In the genomic region with DNA sequence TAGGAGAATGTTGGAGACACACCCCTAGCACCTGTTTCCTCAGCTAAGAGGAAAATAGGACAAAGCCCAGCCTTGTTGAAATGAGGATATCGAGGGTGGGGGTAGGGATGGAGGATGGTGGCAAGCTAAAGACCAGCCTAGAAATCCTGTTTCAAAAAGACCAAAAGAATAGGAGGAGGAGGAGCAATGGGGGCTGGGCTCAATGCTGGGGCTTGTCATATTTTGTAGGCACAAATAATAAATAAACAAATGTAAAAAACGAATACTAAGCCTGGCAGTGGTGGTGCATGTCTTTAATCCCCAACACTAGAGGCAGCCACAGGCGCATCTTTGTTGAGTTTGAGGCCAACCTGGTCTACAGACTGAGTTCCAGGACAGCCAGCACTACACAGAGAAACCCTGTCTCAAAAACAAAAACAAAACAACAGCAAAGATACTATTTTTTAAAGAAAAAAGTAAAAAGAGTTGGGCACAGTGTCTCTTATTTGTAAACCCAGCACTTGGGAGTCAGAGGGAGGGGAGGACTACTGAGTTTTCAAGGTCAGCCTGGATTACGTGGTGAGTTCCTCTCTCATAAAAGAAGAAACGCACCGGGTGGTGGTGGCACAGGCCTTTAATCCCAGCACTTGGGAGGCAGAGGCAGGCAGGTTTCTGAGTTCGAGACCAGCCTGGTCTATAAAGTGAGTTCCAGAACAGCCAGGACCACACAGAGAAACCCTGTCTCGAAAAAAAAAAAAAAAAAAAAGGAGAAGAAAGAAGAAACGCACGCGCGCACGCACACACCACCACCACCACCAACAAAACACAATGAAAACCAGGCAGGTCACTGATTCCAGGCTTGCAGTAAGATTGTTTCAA, we compare ENCODE assay signal across 7 mouse cellular contexts. TPM values are rescaled to one million over a fixed set of nuclear protein-coding genes. Genes with fewer than 3 reads are reported as not detected.
DNase-seq lines count a peak whose midpoint lies in the region; ATAC-seq and TF ChIP-seq lines count a peak whose summit lies in the region.

No protein-coding gene starts in this region.

- H3K4me3 ChIP-seq in lung, postnatal 0 days (ENCODE audit: low read depth, low read length) = no peak overlapping the region
- H3K4me3 ChIP-seq in embryonic facial prominence, embryonic 14.5 days (ENCODE audit: low read depth, low read length) = peak overlapping the region; percentile 59
- H3K4me3 ChIP-seq in intestine, embryonic 15.5 days (replicated peaks) = peak overlapping the region; percentile 55
- H3K4me3 ChIP-seq in neural tube, embryonic 15.5 days (replicated peaks) = peak overlapping the region; percentile 58

- no peaks in the 10 kb centered on the region for H3K36me3 ChIP-seq in lung, postnatal 0 days (ENCODE audit: insufficient read depth, low read length)
- peaks cover 14% of the 10 kb centered on the region; the same call in 1 of the 2 replicates for H3K36me3 ChIP-seq in embryonic facial prominence, embryonic 14.5 days (ENCODE audit: control insufficient read depth, insufficient read depth, low read length)
- H3K36me3 ChIP-seq in intestine, embryonic 15.5 days = peaks cover 14% of the 10 kb centered on the region; the same call in 1 of the 2 replicates
- peaks cover 11% of the 10 kb centered on the region; the same call in 1 of the 2 replicates for H3K36me3 ChIP-seq in neural tube, embryonic 15.5 days

- H3K4me1 ChIP-seq in lung, postnatal 0 days (ENCODE audit: insufficient read depth, low read depth, low read length) = peaks cover 4% of the 10 kb centered on the region; the same call in 1 of the 2 replicates
- peaks cover 16% of the 10 kb centered on the region for H3K4me1 ChIP-seq in embryonic facial prominence, embryonic 14.5 days (ENCODE audit: control insufficient read depth, insufficient read depth, low read length)
- peaks cover 28% of the 10 kb centered on the region for H3K4me1 ChIP-seq in intestine, embryonic 15.5 days (replicated peaks)
- H3K4me1 ChIP-seq in neural tube, embryonic 15.5 days = peaks cover 46% of the 10 kb centered on the region

- WGBS in lung, postnatal 0 days = 72% methylated on average over 13 of the region's 13 CpGs
- 75% methylated on average over 13 of the region's 13 CpGs for WGBS in embryonic facial prominence, embryonic 14.5 days
- WGBS in intestine, embryonic 15.5 days = 73% methylated on average over 13 of the region's 13 CpGs
- 79% methylated on average over 13 of the region's 13 CpGs for WGBS in neural tube, embryonic 15.5 days

- intact Hi-C loops in gastrocnemius, postnatal 36 days (cut with DNase I) = no loop called here

- H3K27me3 ChIP-seq in lung, postnatal 0 days (replicated peaks; ENCODE audit: insufficient read depth, low read length) = no peaks in the 10 kb centered on the region
- H3K27me3 ChIP-seq in embryonic facial prominence, embryonic 14.5 days (replicated peaks; ENCODE audit: control insufficient read depth, insufficient read depth, low read length) = no peaks in the 10 kb centered on the region
- peaks cover 11% of the 10 kb centered on the region; the same call in 1 of the 2 replicates for H3K27me3 ChIP-seq in intestine, embryonic 15.5 days (replicated peaks)
- H3K27me3 ChIP-seq in neural tube, embryonic 15.5 days (replicated peaks) = peaks cover 8% of the 10 kb centered on the region; the same call in 1 of the 2 replicates

- DNase-seq in lung, postnatal 0 days (ENCODE audit: low spot score) = no peak
- DNase-seq in lung, postnatal 10 days = no peak
- DNase-seq in embryonic facial prominence, embryonic 14.5 days (ENCODE audit: low spot score) = no peak
- no peak for DNase-seq in gastrocnemius, postnatal 36 days

- ATAC-seq in lung, postnatal 0 days = no peak
- ATAC-seq in embryonic facial prominence, embryonic 14.5 days (ENCODE audit: low read depth) = no peak
- ATAC-seq in intestine, embryonic 15.5 days = no peak
- ATAC-seq in neural tube, embryonic 15.5 days (ENCODE audit: low FRiP score) = no peak
- no peak for ATAC-seq in megakaryocyte-erythroid progenitor cell, adult 5-6 weeks (replicated peaks; ENCODE audit: low FRiP score, low TSS enrichment, poor library complexity, severe bottlenecking)

- TF ChIP-seq EP300 in lung, postnatal 0 days (IDR thresholded peaks at IDR 0.05) = no peak

- H3K27ac ChIP-seq in lung, postnatal 0 days (ENCODE audit: low read length) = peak overlapping the region; percentile 90; the same call in 1 of the 2 replicates
- H3K27ac ChIP-seq in embryonic facial prominence, embryonic 14.5 days (replicated peaks; ENCODE audit: low read depth, low read length) = peak overlapping the region; percentile 96
- H3K27ac ChIP-seq in intestine, embryonic 15.5 days = peak overlapping the region; percentile 44; the same call in 1 of the 2 replicates
- peak overlapping the region; percentile 98 for H3K27ac ChIP-seq in neural tube, embryonic 15.5 days (replicated peaks)

- H3K9ac ChIP-seq in lung, postnatal 0 days (replicated peaks; ENCODE audit: low read depth) = no peak overlapping the region
- peak overlapping the region; percentile 71 for H3K9ac ChIP-seq in embryonic facial prominence, embryonic 14.5 days (ENCODE audit: low read depth, low read length)
- peak overlapping the region; percentile 46 for H3K9ac ChIP-seq in intestine, embryonic 15.5 days
- H3K9ac ChIP-seq in neural tube, embryonic 15.5 days (replicated peaks) = peak overlapping the region; percentile 45

- H3K4me2 ChIP-seq in lung, postnatal 0 days (replicated peaks; ENCODE audit: low read depth, low read length) = peak overlapping the region; percentile 41
- H3K4me2 ChIP-seq in embryonic facial prominence, embryonic 14.5 days (ENCODE audit: low read depth, low read length) = peak overlapping the region; percentile 74
- H3K4me2 ChIP-seq in intestine, embryonic 15.5 days (replicated peaks) = peak overlapping the region; percentile 78
- H3K4me2 ChIP-seq in neural tube, embryonic 15.5 days = peak overlapping the region; percentile 76

- TF ChIP-seq CTCF in lung, postnatal 0 days (IDR thresholded peaks at IDR 0.05) = no peak

- no peaks in the 10 kb centered on the region for H3K9me3 ChIP-seq in lung, postnatal 0 days (ENCODE audit: low read length)
- H3K9me3 ChIP-seq in embryonic facial prominence, embryonic 14.5 days (ENCODE audit: control insufficient read depth, low read length) = no peaks in the 10 kb centered on the region
- H3K9me3 ChIP-seq in intestine, embryonic 15.5 days = no peaks in the 10 kb centered on the region
- no peaks in the 10 kb centered on the region for H3K9me3 ChIP-seq in neural tube, embryonic 15.5 days (replicated peaks)

RNA-seq across cellular contexts. Expression of a gene that starts 0.9 kb away (rescaled TPM):
- polyA plus RNA-seq in lung, postnatal 0 days (2015; fragmentation: Nextera tagmentation; extraction: Ambion mirVana) = 16.8 and 19.2 TPM in 2 replicates
- 16.8 and 20.2 TPM in 2 replicates for polyA plus RNA-seq in embryonic facial prominence, embryonic 14.5 days (2014; fragmentation: Nextera tagmentation; extraction: Ambion mirVana)
- 21.0 and 21.4 TPM in 2 replicates for polyA plus RNA-seq in intestine, embryonic 15.5 days (2015; fragmentation: Nextera tagmentation; extraction: Ambion mirVana)
- 19.5 and 23.5 TPM in 2 replicates for polyA plus RNA-seq in neural tube, embryonic 15.5 days (2015; fragmentation: Nextera tagmentation; extraction: Ambion mirVana)
- total RNA-seq in gastrocnemius, postnatal 36 days (2021) = 1 to 10 TPM; 7.8 to 8.8 TPM
- total RNA-seq in megakaryocyte-erythroid progenitor cell, adult 5-6 weeks (2014; fragmentation: Nextera tagmentation) = 11.2 and 18.7 TPM in 2 replicates
- total RNA-seq in megakaryocyte-erythroid progenitor cell, adult 5-6 weeks (2017) = 17.1 and 25.5 TPM in 2 replicates

RNA-seq across cellular contexts. Expression of a gene that starts 5.5 kb away (rescaled TPM):
- polyA plus RNA-seq in lung, postnatal 0 days (2015; fragmentation: Nextera tagmentation; extraction: Ambion mirVana) = 3.1 and 3.3 TPM in 2 replicates
- polyA plus RNA-seq in embryonic facial prominence, embryonic 14.5 days (2014; fragmentation: Nextera tagmentation; extraction: Ambion mirVana) = 3.5 and 4.2 TPM in 2 replicates
- polyA plus RNA-seq in intestine, embryonic 15.5 days (2015; fragmentation: Nextera tagmentation; extraction: Ambion mirVana) = 2.8 and 3.2 TPM in 2 replicates
- polyA plus RNA-seq in neural tube, embryonic 15.5 days (2015; fragmentation: Nextera tagmentation; extraction: Ambion mirVana) = 7.4 and 9.0 TPM in 2 replicates
- total RNA-seq in gastrocnemius, postnatal 36 days (2021) = not detected
- total RNA-seq in megakaryocyte-erythroid progenitor cell, adult 5-6 weeks (2014; fragmentation: Nextera tagmentation) = 0.42 TPM in 1 of 2 replicates, not detected in the other
- total RNA-seq in megakaryocyte-erythroid progenitor cell, adult 5-6 weeks (2017) = 0.47 TPM in 1 of 2 replicates, not detected in the other

RNA-seq across cellular contexts. Expression of a gene that starts 8.7 kb away (rescaled TPM):
- 10.0 and 11.0 TPM in 2 replicates for polyA plus RNA-seq in lung, postnatal 0 days (2015; fragmentation: Nextera tagmentation; extraction: Ambion mirVana)
- polyA plus RNA-seq in embryonic facial prominence, embryonic 14.5 days (2014; fragmentation: Nextera tagmentation; extraction: Ambion mirVana) = 6.0 and 7.3 TPM in 2 replicates
- 3.5 and 4.4 TPM in 2 replicates for polyA plus RNA-seq in intestine, embryonic 15.5 days (2015; fragmentation: Nextera tagmentation; extraction: Ambion mirVana)
- 9.2 and 9.3 TPM in 2 replicates for polyA plus RNA-seq in neural tube, embryonic 15.5 days (2015; fragmentation: Nextera tagmentation; extraction: Ambion mirVana)
- total RNA-seq in gastrocnemius, postnatal 36 days (2021) = 1 to 10 TPM; 2.6 to 2.7 TPM
- total RNA-seq in megakaryocyte-erythroid progenitor cell, adult 5-6 weeks (2014; fragmentation: Nextera tagmentation) = 2.0 and 4.8 TPM in 2 replicates
- total RNA-seq in megakaryocyte-erythroid progenitor cell, adult 5-6 weeks (2017) = 1.2 and 10.3 TPM in 2 replicates

RNA-seq across cellular contexts. Expression of a gene that starts 12.3 kb away (rescaled TPM):
- polyA plus RNA-seq in lung, postnatal 0 days (2015; fragmentation: Nextera tagmentation; extraction: Ambion mirVana) = 3.1 and 3.4 TPM in 2 replicates
- polyA plus RNA-seq in embryonic facial prominence, embryonic 14.5 days (2014; fragmentation: Nextera tagmentation; extraction: Ambion mirVana) = 11.0 and 18.9 TPM in 2 replicates
- polyA plus RNA-seq in intestine, embryonic 15.5 days (2015; fragmentation: Nextera tagmentation; extraction: Ambion mirVana) = 9.0 and 9.4 TPM in 2 replicates
- 152 and 195 TPM in 2 replicates for polyA plus RNA-seq in neural tube, embryonic 15.5 days (2015; fragmentation: Nextera tagmentation; extraction: Ambion mirVana)
- not detected for total RNA-seq in gastrocnemius, postnatal 36 days (2021)
- not detected in 2 replicates for total RNA-seq in megakaryocyte-erythroid progenitor cell, adult 5-6 weeks (2014; fragmentation: Nextera tagmentation)
- not detected in 2 replicates for total RNA-seq in megakaryocyte-erythroid progenitor cell, adult 5-6 weeks (2017)

RNA-seq across cellular contexts. Expression of a gene that starts 28.4 kb away (rescaled TPM):
- polyA plus RNA-seq in lung, postnatal 0 days (2015; fragmentation: Nextera tagmentation; extraction: Ambion mirVana) = 0.36 and 0.37 TPM in 2 replicates
- 13.0 and 19.8 TPM in 2 replicates for polyA plus RNA-seq in embryonic facial prominence, embryonic 14.5 days (2014; fragmentation: Nextera tagmentation; extraction: Ambion mirVana)
- polyA plus RNA-seq in intestine, embryonic 15.5 days (2015; fragmentation: Nextera tagmentation; extraction: Ambion mirVana) = 8.9 and 11.5 TPM in 2 replicates
- 189 and 228 TPM in 2 replicates for polyA plus RNA-seq in neural tube, embryonic 15.5 days (2015; fragmentation: Nextera tagmentation; extraction: Ambion mirVana)
- not detected for total RNA-seq in gastrocnemius, postnatal 36 days (2021)
- total RNA-seq in megakaryocyte-erythroid progenitor cell, adult 5-6 weeks (2014; fragmentation: Nextera tagmentation) = not detected in 2 replicates
- total RNA-seq in megakaryocyte-erythroid progenitor cell, adult 5-6 weeks (2017) = not detected in 2 replicates

Comparison
In these comparisons a context has a peak if more than half of its experiments do, and no peak if none do; other contexts are left out.
1. H3K27ac ChIP-seq: peak in every context shown above with its lines; median percentile 98 in neural tube, embryonic 15.5 days; 96 in embryonic facial prominence, embryonic 14.5 days; 90 in lung, postnatal 0 days; 44 in intestine, embryonic 15.5 days.